Mouse (Mus musculus): ENCODE measurements around the gene Qdpr. TPM values are rescaled to one million over a fixed set of nuclear protein-coding genes. Genes with fewer than 3 reads are reported as not detected.

The Qdpr gene
- 90.2 and 91.3 TPM in 2 replicates for polyA plus RNA-seq (2014; fragmentation: Nextera tagmentation; extraction: Ambion mirVana)

- WGBS = under 1% methylated on average over 70 of the region's 70 CpGs
- peak; percentile 99 for ATAC-seq
Observed at GRCm38 (mm10) chr5:45449831-45450716, at the start of gene Qdpr. Gene Qdpr (minus strand): TSS chr5:45450236.

GRCm38 (mm10) chr5:45497564-45497963 is 47.5 kb upstream of the Qdpr start:
- H3K27ac ChIP-seq (ENCODE audit: low read depth, low read length) = no peak overlapping the region
- H3K9ac ChIP-seq (ENCODE audit: low read length) = no peak overlapping the region
- no peak overlapping the region for H3K4me2 ChIP-seq (ENCODE audit: low read length)
- H3K27me3 ChIP-seq (replicated peaks; ENCODE audit: control insufficient read depth, insufficient read depth, low read length) = no peaks in the 10 kb centered on the region
- ATAC-seq (no peak), DNase-seq (ENCODE audit: low spot score) (no peak)
- H3K4me3 ChIP-seq (ENCODE audit: low read depth, low read length) = no peak overlapping the region
- no peaks in the 10 kb centered on the region for H3K9me3 ChIP-seq (replicated peaks; ENCODE audit: control insufficient read depth, low read length)
- peaks cover 2% of the 10 kb centered on the region; the same call in 1 of the 2 replicates for H3K4me1 ChIP-seq (ENCODE audit: control insufficient read depth, insufficient read depth, low read length)
- peaks cover 15% of the 10 kb centered on the region; the same call in 1 of the 2 replicates for H3K36me3 ChIP-seq (ENCODE audit: control insufficient read depth, insufficient read depth, low read length)
- 88% methylated on average over 5 of the region's 5 CpGs for WGBS

More at GRCm38 (mm10) chr5:45449831-45450716, at the start of gene Qdpr:
- Histone ChIP-seq H3K4me1 (ENCODE audit: control insufficient read depth, insufficient read depth, low read length) (peaks cover 12% of the 10 kb centered on the region; the same call in 1 of the 2 replicates), H3K9me3 (replicated peaks; ENCODE audit: control insufficient read depth, low read length) (no peaks in the 10 kb centered on the region), H3K4me2 (ENCODE audit: low read length) (peak within 1 kb of the TSS; percentile 97), H3K27me3 (replicated peaks; ENCODE audit: control insufficient read depth, insufficient read depth, low read length) (no peaks in the 10 kb centered on the region), H3K36me3 (ENCODE audit: control insufficient read depth, insufficient read depth, low read length) (no peaks in the 10 kb centered on the region), H3K27ac (ENCODE audit: low read depth, low read length) (peak within 1 kb of the TSS; percentile 33; the same call in 1 of the 2 replicates), H3K4me3 (ENCODE audit: low read depth, low read length) (peak within 1 kb of the TSS; percentile 68), H3K9ac (ENCODE audit: low read length) (peak within 1 kb of the TSS; percentile 76)
- DNase-seq (ENCODE audit: low spot score) = peak; percentile 99

- DNase-seq (ENCODE audit: low spot score) (no peak), ATAC-seq (no peak)
Observed at GRCm38 (mm10) chr5:45496930-45497550, 47.0 kb upstream of the Qdpr start.

GRCm38 (mm10) chr5:45496479-45496878 is 46.4 kb upstream of the Qdpr start:
- no peak overlapping the region for H3K4me3 ChIP-seq (ENCODE audit: low read depth, low read length)
- H3K27ac ChIP-seq (ENCODE audit: low read depth, low read length) = no peak overlapping the region
- DNase-seq (ENCODE audit: low spot score) (no peak), ATAC-seq (no peak)
- no peaks in the 10 kb centered on the region for H3K9me3 ChIP-seq (replicated peaks; ENCODE audit: control insufficient read depth, low read length)
- peaks cover 10% of the 10 kb centered on the region; the same call in 1 of the 2 replicates for H3K36me3 ChIP-seq (ENCODE audit: control insufficient read depth, insufficient read depth, low read length)
- no peaks in the 10 kb centered on the region for H3K27me3 ChIP-seq (replicated peaks; ENCODE audit: control insufficient read depth, insufficient read depth, low read length)
- H3K9ac ChIP-seq (ENCODE audit: low read length) = no peak overlapping the region
- H3K4me1 ChIP-seq (ENCODE audit: control insufficient read depth, insufficient read depth, low read length) = peaks cover 2% of the 10 kb centered on the region; the same call in 1 of the 2 replicates
- no peak overlapping the region for H3K4me2 ChIP-seq (ENCODE audit: low read length)
- 92% methylated on average over 4 of the region's 4 CpGs for WGBS

More at GRCm38 (mm10) chr5:45496930-45497550, 47.0 kb upstream of the Qdpr start:
- no peaks in the 10 kb centered on the region for H3K9me3 ChIP-seq (replicated peaks; ENCODE audit: control insufficient read depth, low read length)
- H3K4me1 ChIP-seq (ENCODE audit: control insufficient read depth, insufficient read depth, low read length) = peaks cover 2% of the 10 kb centered on the region; the same call in 1 of the 2 replicates
- H3K36me3 ChIP-seq (ENCODE audit: control insufficient read depth, insufficient read depth, low read length) = peaks cover 13% of the 10 kb centered on the region; the same call in 1 of the 2 replicates
- H3K4me2 ChIP-seq (ENCODE audit: low read length) = no peak overlapping the region
- H3K9ac ChIP-seq (ENCODE audit: low read length) = no peak overlapping the region
- WGBS = 82% methylated on average over 12 of the region's 12 CpGs
- no peak overlapping the region for H3K4me3 ChIP-seq (ENCODE audit: low read depth, low read length)
- H3K27ac ChIP-seq (ENCODE audit: low read depth, low read length) = no peak overlapping the region
- no peaks in the 10 kb centered on the region for H3K27me3 ChIP-seq (replicated peaks; ENCODE audit: control insufficient read depth, insufficient read depth, low read length)

- H3K36me3 ChIP-seq (ENCODE audit: control insufficient read depth, insufficient read depth, low read length) = peaks cover 10% of the 10 kb centered on the region; the same call in 1 of the 2 replicates
- H3K4me3 ChIP-seq (ENCODE audit: low read depth, low read length) = no peak overlapping the region
- no peak overlapping the region for H3K9ac ChIP-seq (ENCODE audit: low read length)
- no peaks in the 10 kb centered on the region for H3K9me3 ChIP-seq (replicated peaks; ENCODE audit: control insufficient read depth, low read length)
- DNase-seq (ENCODE audit: low spot score) (no peak), ATAC-seq (no peak)
- peaks cover 2% of the 10 kb centered on the region; the same call in 1 of the 2 replicates for H3K4me1 ChIP-seq (ENCODE audit: control insufficient read depth, insufficient read depth, low read length)
- H3K4me2 ChIP-seq (ENCODE audit: low read length) = no peak overlapping the region
- H3K27ac ChIP-seq (ENCODE audit: low read depth, low read length) = no peak overlapping the region
- no peaks in the 10 kb centered on the region for H3K27me3 ChIP-seq (replicated peaks; ENCODE audit: control insufficient read depth, insufficient read depth, low read length)
Observed at GRCm38 (mm10) chr5:45496042-45496441, 46.0 kb upstream of the Qdpr start.

- Histone ChIP-seq H3K9ac (ENCODE audit: low read length) (no peak overlapping the region), H3K36me3 (ENCODE audit: control insufficient read depth, insufficient read depth, low read length) (peaks cover 10% of the 10 kb centered on the region; the same call in 1 of the 2 replicates), H3K27ac (ENCODE audit: low read depth, low read length) (no peak overlapping the region), H3K9me3 (replicated peaks; ENCODE audit: control insufficient read depth, low read length) (no peaks in the 10 kb centered on the region), H3K4me1 (ENCODE audit: control insufficient read depth, insufficient read depth, low read length) (peaks cover 2% of the 10 kb centered on the region; the same call in 1 of the 2 replicates), H3K27me3 (replicated peaks; ENCODE audit: control insufficient read depth, insufficient read depth, low read length) (no peaks in the 10 kb centered on the region), H3K4me3 (ENCODE audit: low read depth, low read length) (no peak overlapping the region), H3K4me2 (ENCODE audit: low read length) (no peak overlapping the region)
- DNase-seq (ENCODE audit: low spot score) = no peak
- no peak for ATAC-seq
- WGBS = 82% methylated on average over 3 of the region's 3 CpGs
Observed at GRCm38 (mm10) chr5:45495429-45495975, 45.5 kb upstream of the Qdpr start.

GRCm38 (mm10) chr5:45494093-45494755 is 44.2 kb upstream of the Qdpr start:
- WGBS = 59% methylated on average over 9 of the region's 9 CpGs
- ATAC-seq = no peak

More at GRCm38 (mm10) chr5:45494093-45494755, 44.2 kb upstream of the Qdpr start:
- Histone ChIP-seq H3K27ac (ENCODE audit: low read depth, low read length) (no peak overlapping the region), H3K9me3 (replicated peaks; ENCODE audit: control insufficient read depth, low read length) (no peaks in the 10 kb centered on the region), H3K36me3 (ENCODE audit: control insufficient read depth, insufficient read depth, low read length) (peaks cover 6% of the 10 kb centered on the region; the same call in 1 of the 2 replicates), H3K27me3 (replicated peaks; ENCODE audit: control insufficient read depth, insufficient read depth, low read length) (no peaks in the 10 kb centered on the region), H3K4me1 (ENCODE audit: control insufficient read depth, insufficient read depth, low read length) (peaks cover 2% of the 10 kb centered on the region; the same call in 1 of the 2 replicates), H3K9ac (ENCODE audit: low read length) (peak overlapping the region; percentile 74; the same call in 1 of the 2 replicates), H3K4me2 (ENCODE audit: low read length) (peak overlapping the region; percentile 73), H3K4me3 (ENCODE audit: low read depth, low read length) (peak overlapping the region; percentile 64)
- no peak for DNase-seq (ENCODE audit: low spot score)

All from forebrain, embryonic 14.5 days (tissue).